Mouse (Mus musculus) common myeloid progenitor, adult 5-6 weeks (primary cell): Measurements from ENCODE around the gene Gucd1. TPM values are rescaled to one million over a fixed set of nuclear protein-coding genes. Genes with fewer than 3 reads are reported as not detected.
"Not testable (repeated sequence)": the region's sequence is repeated elsewhere in the genome, so short reads cannot be mapped to it uniquely, and the experiment has no call there.

Source experiments
- ATAC-seq: replicated peaks from 2 replicates; pipeline ENCODE4 v1.8.0; 2016; ENCODE audit warnings: low read depth, mild to moderate bottlenecking, moderate TSS enrichment, inconsistent platforms; ENCODE audit not compliant: poor library complexity, severe bottlenecking
- total RNA-seq: library from RNA; stranded (forward); fragments of 200-1000, 187-1606 nt; gene quantifications from 2 replicates; pipeline ENCODE4 v1.2.3, GENCODE M21; 2017

Gene Gucd1
- total RNA-seq, 1 experiment from 2014 or later, result 11.5 TPM

DNA sequence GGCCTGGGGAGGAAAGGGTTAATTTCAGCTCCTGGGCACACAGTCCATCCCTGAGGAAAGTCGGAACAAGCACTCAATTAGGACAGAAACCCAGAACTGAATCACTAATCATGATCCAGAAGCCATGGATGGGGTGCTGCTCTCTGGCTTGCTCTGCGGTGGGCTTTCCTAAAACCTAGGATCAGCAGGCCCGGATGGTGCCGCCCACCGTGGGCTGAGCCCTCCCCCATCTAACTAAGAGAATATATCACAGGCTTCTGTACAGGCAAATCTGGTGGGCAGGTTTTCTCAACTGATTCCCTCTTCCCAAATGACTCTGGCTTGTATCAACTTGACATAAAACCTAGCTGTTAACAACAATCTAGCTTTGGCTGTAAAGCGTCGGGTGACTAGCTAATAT, 30.1 kb upstream of the Gucd1 start:
- ATAC-seq, result no peak

DNA sequence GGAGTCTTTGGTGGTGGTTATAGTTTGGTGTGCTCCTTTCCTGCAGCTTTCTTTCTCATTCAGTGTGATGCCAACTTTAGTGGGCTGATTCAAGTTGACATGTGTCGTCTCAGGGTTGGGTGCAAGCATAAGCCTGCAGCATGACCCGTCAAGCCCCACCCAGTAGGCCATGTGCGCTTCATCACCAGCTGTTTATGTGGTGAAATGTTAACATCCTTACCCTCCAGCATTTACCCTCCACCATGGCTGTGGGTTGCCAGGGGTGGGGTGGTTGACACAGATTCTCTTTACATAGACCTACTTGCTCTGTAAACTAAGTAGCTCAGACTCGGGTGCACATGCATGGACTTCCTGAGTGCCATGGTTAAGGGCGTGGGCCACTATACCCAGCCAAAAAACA, 18.4 kb upstream of the Gucd1 start:
- no peak for ATAC-seq

DNA sequence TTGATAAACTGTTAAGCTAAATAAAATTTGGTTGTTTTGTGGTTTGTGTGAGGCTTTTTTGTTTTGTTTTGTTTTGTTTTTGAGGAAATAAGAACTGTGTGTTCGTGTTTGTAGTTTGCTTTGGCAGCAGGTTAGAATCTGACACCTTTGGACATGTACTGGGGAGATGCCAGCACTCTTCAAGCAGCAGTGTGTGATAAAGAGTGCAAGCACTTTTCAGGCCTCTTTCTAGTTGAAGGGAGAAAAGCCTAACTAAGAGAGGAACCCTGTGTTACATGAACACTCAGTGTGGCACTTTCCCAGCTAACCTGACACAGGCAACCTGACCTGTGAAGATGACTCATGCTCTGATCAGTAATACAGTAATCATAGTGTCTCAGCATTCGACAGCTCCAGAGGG, 17.7 kb upstream of the Gucd1 start:
- ATAC-seq, result no peak

DNA sequence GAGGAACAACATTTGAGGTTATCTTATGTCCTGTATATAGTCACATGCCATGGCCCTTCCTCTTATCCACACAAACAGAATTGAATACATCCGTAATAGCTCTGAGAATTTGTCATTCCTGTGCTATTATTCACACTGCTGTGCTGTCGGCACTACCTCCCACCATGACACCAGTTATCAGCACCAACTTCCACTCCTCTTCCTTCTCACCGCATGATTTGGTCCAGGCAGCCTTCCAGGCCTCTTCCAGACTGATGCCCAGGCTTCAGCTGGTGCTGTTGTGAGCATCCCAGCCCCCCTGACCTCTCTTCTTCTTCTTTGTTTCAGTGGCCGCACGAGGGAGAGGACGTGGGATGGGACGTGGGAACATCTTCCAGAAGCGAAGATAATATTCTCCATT, 17.2 kb upstream of the Gucd1 start:
- no peak for ATAC-seq

DNA sequence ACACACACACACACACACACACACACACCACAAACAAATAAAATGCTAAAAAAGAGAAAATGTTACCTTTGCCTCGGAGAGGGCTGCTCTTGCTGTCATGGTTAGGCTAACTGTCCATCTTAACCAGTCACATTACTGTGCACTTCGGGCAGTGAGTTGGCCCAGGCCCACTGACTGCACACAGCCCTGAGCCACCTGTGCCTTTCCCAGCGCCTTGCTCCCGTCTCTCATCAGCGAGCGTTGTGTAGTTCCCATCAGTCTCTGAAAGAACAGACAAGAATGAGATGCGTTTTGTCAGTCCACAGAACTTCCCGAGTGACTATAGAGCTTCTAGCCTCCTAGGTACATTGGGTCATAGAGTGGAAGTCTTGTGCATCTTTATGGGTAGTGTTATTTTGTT, 16.4 kb upstream of the Gucd1 start:
- no peak for ATAC-seq

DNA sequence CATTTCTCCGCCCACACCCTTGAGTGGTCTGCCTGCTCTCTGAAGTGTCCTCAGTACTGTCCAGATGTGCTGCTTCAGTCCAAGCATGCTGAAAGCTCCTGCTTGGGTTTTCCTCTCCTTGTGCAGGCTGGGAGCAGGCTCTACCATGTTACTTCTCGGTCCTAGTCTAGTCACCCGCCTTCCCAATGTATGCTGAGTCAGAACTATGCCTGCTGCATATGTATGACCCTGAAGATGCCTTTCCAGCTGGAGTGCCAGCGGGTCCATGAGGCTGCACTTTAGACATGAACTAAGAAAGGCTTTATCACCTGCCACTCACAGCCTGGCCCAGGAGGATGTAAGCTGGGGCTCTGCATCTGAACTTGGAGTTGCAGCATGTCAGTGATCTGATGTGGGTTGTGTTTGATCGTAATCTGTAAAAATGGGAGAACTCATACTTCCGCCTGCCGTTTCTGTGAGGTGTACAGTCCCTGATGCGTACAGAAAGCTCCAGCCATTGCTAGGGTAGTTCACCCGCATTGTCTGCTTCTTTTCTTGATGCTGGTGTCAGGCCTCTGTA, 13.8 kb upstream of the Gucd1 start:
- ATAC-seq, result no peak

DNA sequence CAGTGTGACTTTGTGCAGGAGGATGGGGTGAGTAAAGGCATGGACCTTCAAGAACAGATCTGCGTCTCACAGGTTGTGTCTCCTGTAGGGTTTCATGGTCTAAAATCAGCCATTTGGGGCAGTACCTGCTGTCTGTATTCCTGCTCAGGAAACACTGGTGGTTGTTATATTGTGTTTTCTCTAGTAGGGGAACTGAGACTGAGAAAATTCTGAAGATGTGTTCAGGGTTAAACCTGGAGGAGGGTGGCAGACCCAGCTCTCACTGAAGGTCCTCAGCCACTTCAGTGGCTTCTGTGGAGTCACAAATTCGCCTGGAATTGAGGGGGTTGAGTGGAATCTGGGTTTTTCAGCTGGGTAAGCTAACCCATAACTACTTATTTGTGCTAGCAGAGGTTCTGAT, 12.6 kb upstream of the Gucd1 start:
- ATAC-seq, result no peak

DNA sequence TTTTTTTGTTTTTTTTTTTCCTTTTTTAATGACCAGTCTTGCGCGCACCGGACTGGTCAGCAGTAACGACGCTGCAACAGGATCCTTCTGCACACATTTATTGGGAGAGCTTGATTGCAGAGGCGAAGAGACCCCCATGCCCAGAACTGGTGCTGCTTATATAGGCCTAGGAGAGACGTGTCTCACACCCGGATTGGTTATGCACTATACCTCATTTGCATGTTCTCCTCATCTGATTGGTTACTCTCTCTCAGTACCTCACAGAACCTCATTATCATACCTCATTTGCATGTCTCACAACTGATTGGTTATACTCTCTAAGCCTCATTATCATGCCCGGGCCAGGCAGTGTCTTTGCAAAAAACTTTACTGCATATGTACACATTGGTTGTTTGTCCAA, 7.7 kb upstream of the Gucd1 start:
- ATAC-seq, result not testable (repeated sequence)

DNA sequence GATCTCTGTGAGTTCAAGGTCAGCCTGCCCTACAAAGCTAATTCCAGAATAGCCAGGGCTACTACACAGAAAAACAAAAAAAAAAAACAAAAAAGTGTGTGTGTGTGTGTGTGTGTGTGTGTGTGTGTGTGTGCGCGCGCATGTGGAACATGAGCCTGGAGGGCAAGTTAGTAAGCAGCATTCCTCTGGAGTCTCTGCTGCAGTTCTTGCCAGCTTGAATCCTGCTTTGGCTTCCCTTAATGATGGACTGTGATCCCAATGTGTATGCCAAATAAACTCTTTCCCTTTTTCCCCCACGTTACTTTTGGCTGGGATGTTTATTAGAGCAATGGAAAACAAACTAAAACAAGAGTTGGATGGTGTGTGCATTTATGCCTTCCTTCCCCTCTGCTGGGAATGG, 3.9 kb upstream of the Gucd1 start:
- no peak for ATAC-seq

DNA sequence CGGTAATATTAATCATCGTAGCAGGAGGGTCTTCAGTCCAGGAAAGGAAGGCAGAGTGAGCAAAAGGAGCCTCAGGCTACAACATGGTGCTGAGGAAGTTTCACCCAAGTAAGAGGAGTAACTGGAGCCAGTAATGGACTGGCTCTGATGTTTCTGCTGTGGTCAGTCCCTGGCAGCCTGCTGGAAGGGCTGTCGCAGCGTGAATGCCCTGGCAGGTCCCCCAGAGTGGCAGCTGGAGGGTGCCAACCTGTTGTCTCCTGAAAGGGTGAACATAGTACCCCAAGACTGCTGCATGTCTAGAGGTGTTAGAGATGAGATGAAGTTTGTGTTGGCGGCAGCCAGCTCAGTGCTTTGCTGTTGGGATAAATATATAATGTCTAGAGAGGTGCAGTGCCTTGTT, 2.8 kb upstream of the Gucd1 start:
- no peak for ATAC-seq

DNA sequence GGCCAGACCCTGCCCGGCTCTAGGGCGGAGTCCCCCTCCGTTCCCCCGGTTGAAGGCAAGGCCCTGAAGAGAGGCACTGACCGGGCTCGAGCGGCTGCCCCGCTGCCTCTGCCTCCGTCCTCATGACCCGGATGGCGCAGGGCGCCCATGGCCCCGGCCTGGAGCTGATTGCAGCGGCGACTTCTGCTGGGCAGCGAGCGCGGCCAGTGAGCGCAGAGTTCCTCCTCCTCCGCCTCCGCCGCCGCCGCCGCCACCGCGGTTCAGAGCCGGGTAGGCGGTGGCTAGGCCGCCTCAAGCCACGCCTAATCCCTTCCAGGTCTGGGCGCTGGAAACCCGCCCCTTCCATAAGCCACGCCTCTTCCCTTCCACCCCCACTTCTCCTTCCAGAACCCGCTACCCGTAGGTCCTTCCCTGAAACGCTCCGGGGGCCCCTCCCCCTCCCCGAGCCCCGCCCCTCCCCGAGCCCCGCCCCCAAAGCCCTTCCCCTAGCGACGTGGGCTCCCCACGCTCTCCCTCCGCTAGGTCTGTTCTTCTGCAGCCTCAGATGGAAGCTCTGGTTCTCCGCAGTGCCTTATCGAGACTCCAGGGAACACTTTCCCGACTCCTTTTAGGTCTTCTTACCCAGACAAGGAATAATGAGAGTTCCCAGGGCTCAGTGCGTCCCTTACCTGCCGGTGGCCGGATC, 557 bp downstream of the Gucd1 start, which contains the start of gene Snrpd3:
Gene Snrpd3 (plus strand): TSS at position 479 of the 685 bp plus-strand sequence.
- peak; percentile 82 for ATAC-seq

DNA sequence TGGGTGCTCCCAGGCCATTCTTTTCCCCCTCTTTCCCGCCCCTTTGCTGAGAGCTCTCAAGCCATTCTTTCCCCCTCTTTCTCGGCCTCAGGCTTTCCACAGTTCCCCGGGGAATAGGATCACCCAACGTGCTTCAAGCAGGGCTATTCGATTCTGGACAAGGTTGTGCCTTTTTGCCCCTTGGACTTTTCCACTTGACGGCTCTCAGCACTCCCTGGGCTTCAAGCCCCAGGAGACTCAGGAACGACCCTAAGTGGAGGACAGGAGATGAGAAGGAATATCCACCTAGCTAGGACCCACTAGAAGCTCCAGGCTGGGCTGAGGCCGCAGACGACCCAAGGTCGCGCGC, 1.1 kb downstream of the Gucd1 start:
- no peak for ATAC-seq

DNA sequence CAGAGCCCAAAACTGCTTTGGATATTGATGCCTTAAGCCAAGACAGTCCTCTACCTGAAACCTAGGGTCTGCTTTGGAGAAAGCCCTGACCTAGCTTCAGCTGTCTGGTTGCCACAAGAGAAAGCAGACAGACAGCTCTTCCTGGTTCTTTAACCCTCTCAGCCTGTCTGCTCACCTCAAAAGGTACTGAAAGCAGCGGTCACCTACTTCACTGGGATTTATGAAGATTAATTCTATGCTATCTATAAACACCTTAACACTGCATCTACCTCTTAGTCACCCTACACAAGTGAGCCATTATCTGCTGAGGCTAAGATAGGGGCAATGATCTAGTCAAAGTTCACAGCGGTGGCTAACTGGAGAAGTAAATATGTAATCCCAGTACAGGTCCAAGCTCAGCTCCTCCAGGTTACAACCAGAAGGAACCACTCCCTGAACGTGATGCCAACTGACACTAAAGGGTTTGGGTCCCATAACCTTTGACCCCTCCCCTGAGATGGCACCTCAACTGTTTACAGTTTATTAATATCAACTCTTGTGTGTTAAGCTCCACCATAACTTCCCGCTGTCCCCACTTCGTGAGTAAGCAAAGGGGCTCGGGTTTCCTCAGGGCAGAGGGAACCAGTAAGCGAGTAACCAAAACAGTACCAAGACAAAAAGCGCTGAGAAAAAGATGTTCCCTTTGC, 1.6 kb downstream of the Gucd1 start:
- ATAC-seq, result no peak

DNA sequence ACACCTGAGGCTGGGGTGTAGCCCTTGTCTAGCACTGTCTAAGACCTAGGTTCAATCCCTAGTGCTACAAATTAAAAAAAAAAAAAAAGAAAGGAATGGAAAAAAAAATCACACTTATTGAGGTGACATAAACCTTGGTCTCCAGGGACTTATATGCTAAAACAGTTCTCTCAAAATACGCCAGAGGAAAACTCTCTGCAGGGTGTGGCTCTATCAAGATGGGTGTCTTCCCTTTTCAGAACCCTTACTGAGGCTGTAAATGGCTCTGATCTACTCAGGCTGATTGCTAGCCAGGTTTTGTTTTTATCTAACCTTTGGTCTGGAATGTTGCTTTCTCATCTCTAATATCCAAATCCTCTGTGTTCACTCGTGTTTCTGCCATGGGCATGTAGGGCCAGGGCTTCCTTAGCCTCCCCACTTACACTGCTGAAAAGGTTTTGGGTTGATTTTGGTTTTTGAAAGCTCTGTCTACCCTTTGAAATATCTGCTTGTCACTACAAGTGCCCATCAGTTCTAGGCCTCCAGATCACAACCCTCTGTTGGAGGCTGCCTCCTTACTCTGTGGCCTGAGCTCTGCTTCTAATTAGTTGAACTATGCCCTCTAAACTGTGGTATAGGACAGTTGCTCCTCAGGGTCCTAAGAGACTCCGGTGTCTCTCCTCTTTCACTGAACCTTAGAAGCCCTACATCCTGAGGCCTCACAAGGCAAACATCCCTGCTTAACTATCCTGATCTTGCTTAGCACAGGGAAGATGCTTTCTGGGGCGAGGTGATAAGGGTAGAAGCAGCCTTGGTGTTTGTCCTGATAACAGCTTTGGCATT, 2.3 kb downstream of the Gucd1 start:
- ATAC-seq, result no peak

DNA sequence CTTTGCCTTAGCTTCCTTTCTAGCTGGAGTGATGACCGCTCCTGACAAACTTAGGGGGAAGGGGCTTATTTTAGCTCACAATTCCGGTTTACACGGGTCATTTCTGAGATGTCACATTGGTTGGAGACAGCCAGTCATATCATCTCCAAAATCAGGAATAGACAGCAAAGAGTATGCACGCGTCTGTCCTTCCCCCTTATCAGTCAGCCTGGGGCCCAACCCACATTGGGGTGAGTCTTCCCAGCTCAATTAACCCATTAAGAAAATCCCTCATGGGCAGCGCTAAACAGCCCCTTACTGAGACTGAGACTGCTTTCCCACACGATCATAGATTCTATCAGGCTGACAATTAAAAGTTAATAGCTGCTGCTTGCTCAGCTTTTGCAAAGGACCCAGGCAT, 3.4 kb downstream of the Gucd1 start:
- no peak for ATAC-seq

DNA sequence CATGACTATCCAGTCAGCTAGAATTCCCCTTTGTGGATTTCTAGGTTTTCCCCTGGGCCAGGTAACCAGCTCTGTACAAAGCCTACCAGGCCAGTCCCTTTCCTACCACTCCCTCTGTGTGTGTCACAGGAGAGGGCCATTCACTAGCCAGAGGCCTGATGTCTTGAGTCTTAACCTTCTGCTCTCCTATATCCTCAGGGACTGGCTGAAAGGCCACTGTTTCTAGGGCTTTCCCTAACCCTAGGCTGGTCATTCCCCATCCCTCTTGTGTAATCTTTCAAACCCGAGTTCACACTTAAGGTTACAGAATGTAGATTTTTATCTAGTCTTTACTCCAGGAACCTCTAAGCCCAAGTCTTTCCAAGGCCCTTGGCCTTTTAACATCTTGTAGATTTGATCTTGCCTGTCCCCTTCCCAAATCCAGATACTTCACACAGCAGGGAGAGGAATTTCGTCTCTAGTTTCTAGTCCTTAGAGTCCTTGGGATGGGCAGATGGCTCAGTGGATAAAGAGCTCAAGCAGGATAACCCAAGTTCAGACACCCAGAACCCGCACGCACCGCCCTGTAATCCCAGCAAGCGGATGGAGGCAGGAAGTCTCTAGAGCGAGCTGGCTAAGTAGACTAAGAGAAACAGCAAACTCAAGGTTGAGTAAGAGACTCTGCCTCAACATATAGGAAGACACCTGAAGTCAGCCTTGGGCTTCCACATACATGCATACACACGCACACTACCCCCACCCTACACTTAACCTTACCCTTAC, 4.3 kb downstream of the Gucd1 start:
- no peak for ATAC-seq

DNA sequence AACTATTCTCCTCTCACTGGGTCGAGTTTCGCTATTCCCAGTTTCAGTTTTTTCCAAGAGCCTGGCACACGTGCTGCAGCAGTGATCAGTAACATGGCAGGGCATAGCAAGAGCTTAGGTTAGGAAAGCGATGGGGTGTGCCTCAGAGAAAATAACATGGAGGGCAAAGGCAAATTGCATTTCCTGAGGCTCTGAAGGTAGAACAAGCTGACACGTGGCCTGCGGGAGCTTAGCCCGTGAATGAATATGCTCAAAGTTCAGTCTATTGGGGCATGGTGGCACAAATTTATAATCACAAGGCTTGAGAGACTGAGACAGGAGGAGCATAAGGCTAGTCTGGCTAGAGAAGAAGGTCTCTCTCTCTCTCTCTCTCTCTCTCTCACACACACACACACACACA, 5.0 kb downstream of the Gucd1 start:
- no peak for ATAC-seq

DNA sequence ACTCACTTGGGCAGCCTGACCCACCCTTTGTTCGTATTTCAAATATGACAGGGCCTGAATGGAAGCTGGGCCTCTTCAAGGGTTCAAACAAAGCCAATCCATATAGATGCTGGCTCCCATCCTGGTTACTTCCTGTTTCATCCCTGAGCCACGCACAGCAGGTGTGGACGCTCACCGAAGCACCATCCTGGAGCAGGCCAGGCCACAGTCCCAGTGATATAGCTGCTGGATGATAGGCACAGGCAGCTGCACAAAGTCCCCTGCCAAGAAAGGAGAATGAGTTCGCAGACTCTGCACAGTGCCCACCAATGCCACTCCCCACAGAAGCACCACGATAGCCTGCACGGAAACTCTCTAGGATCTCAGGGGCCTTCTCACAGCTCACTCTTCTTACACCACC, 5.9 kb downstream of the Gucd1 start:
- ATAC-seq, result no peak

DNA sequence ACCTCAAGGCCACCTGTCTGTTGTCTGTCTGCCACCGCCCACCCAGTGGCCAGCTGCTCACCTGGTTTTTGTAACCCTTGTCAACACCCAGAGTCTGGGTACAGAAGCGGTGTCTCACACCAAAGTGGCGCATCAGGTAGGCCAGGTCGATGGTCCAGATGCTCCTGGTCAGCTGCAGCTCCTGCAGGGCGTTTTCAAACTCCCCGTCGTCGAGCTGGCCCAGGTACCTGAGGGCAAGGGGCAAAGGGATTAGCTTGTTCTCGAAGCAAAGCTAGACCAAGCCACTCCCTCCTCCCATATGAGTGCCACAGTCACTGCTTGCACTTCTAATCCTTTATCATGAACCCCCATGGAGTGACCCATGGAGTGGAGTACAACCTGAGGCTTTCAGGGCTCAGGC, 6.7 kb downstream of the Gucd1 start:
- ATAC-seq, result no peak

DNA sequence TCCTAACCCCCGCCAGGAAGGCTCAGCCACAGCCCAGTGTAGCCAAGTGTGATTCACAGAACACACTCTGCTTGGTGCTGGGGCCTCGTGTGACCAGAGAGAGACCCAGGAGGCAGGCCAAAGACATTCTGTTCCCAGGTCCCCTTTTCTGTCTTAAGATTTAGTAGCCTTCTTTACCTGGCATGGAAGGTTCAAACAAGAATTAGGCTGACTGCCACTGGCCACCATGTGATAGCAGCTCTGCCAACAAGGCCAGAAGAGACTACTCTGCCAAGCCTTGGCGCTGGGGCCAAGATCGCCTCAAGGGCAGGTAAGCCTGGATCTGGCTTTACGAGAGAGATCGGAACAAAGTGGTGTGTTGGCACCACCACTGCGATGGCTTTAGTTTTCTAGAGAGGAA, 7.3 kb downstream of the Gucd1 start:
- no peak for ATAC-seq
